Mouse (Mus musculus): Measurements from ENCODE around the gene Slc6a16.

The Slc6a16 gene

GRCm38 (mm10) chr7:45315182-45315701 lies 74.4 kb downstream of the Slc6a16 start:
- DNase-seq = no peak

GRCm38 (mm10) chr7:45316536-45316935 lies 75.7 kb downstream of the Slc6a16 start:
- no peak for DNase-seq

GRCm38 (mm10) chr7:45322245-45322644 lies 81.4 kb downstream of the Slc6a16 start:
- no peak for DNase-seq

Data from right cerebral cortex, postnatal 14 days (tissue).